In the genomic region with DNA sequence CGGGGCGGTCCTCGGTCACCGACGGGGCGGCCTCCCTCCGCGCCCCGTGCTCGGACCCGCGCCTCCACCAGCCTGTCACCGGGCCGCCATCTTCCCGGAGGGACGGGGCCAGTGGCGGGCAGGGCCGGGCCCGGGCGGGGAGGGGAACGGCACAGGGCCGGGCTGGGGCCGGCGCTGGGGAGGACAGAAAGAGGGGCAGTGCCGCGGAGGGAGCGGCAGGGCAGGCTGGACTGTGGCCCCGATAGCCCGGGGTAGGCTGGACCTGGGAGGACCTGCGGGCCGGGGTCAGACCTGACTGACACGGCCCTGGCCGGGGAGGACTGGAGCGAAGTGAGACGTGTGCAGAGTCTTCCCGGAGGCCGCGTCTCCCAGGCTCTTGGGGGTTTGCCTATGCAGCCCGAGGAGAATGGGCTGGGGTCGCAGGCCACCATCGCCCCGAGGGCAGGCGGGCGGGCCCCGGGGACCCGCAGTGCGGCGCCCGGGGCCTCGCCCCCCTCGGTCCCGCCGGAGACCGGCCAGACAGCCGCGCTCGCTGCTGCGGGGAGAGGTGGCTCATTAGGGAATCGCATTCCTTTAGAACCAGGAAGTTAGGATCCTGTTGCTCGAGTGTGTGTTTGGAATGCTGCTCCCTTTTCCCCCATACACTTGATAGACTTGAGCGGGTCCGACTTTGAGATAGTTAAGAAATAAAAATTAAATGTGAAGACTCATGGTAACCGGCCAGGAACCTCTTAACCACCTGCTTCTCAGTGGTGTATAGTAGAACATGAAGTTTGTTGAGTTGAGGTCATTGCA, we compare ENCODE assay signal across 7 mouse cellular contexts. TPM values are rescaled to one million over a fixed set of nuclear protein-coding genes. Genes with fewer than 3 reads are reported as not detected.
A peak's percentile ranks its signal among the peaks of the same experiment; 100 is the strongest.
DNase-seq lines count a peak whose midpoint lies in the region; ATAC-seq and TF ChIP-seq lines count a peak whose summit lies in the region.

No protein-coding gene starts in this region.

- peak; percentile 54 for ATAC-seq in embryonic facial prominence, embryonic 14.5 days (ENCODE audit: low read depth)
- peak; percentile 63 for ATAC-seq in heart, embryonic 15.5 days (replicated peaks; ENCODE audit: insufficient number of reproducible peaks, insufficient read depth, low FRiP score, low read depth)
- peak; percentile 69 for ATAC-seq in kidney, postnatal 0 days (replicated peaks; ENCODE audit: low FRiP score, low read depth)

- H3K36me3 ChIP-seq in E14TG2a.4 (ENCODE audit: insufficient read depth, low read length) = peaks cover 21% of the 10 kb centered on the region
- H3K36me3 ChIP-seq in embryonic facial prominence, embryonic 14.5 days (ENCODE audit: control insufficient read depth, insufficient read depth, low read length) = no peaks in the 10 kb centered on the region
- H3K36me3 ChIP-seq in heart, embryonic 15.5 days = no peaks in the 10 kb centered on the region
- no peaks in the 10 kb centered on the region for H3K36me3 ChIP-seq in kidney, postnatal 0 days (ENCODE audit: insufficient read depth, low read length)

- H3K9me3 ChIP-seq in E14TG2a.4 (ENCODE audit: low read length) = no peaks in the 10 kb centered on the region
- no peaks in the 10 kb centered on the region for H3K9me3 ChIP-seq in embryonic facial prominence, embryonic 14.5 days (ENCODE audit: control insufficient read depth, low read length)
- no peaks in the 10 kb centered on the region for H3K9me3 ChIP-seq in heart, embryonic 15.5 days (replicated peaks)
- H3K9me3 ChIP-seq in kidney, postnatal 0 days (replicated peaks; ENCODE audit: low read length) = no peaks in the 10 kb centered on the region

- peak overlapping the region; percentile 84 for H3K4me2 ChIP-seq in embryonic facial prominence, embryonic 14.5 days (ENCODE audit: low read depth, low read length)
- H3K4me2 ChIP-seq in heart, embryonic 15.5 days = peak overlapping the region; percentile 68
- peak overlapping the region; percentile 70 for H3K4me2 ChIP-seq in kidney, postnatal 0 days (ENCODE audit: low read length)

- TF ChIP-seq CTCF in E14TG2a.4 (conservative IDR thresholded peaks at IDR 0.05; ENCODE audit: low read length) = no peak
- TF ChIP-seq CTCF in kidney, postnatal 0 days (IDR thresholded peaks at IDR 0.05; ENCODE audit: low read depth) = no peak

- peak overlapping the region; percentile 94 for H3K27ac ChIP-seq in embryonic facial prominence, embryonic 14.5 days (replicated peaks; ENCODE audit: low read depth, low read length)
- H3K27ac ChIP-seq in heart, embryonic 15.5 days = peak overlapping the region; percentile 96
- H3K27ac ChIP-seq in kidney, postnatal 0 days = peak overlapping the region; percentile 99

- peak overlapping the region; percentile 96 for H3K9ac ChIP-seq in embryonic facial prominence, embryonic 14.5 days (ENCODE audit: low read depth, low read length)
- peak overlapping the region; percentile 96 for H3K9ac ChIP-seq in heart, embryonic 15.5 days
- peak overlapping the region; percentile 97 for H3K9ac ChIP-seq in kidney, postnatal 0 days (ENCODE audit: low read depth, low read length)

- WGBS in embryonic facial prominence, embryonic 14.5 days = 0% methylated on average over 37 of the region's 63 CpGs
- under 1% methylated on average over 63 of the region's 63 CpGs for WGBS in heart, embryonic 15.5 days
- WGBS in kidney, postnatal 0 days = 1% methylated on average over 49 of the region's 63 CpGs

- peak overlapping the region; percentile 99 for H3K4me3 ChIP-seq in E14TG2a.4 (replicated peaks; ENCODE audit: low read length)
- peak overlapping the region; percentile 97 for H3K4me3 ChIP-seq in embryonic facial prominence, embryonic 14.5 days (ENCODE audit: low read depth, low read length)
- peak overlapping the region; percentile 96 for H3K4me3 ChIP-seq in heart, embryonic 15.5 days
- peak overlapping the region; percentile 99 for H3K4me3 ChIP-seq in kidney, postnatal 0 days (replicated peaks; ENCODE audit: low read depth, low read length)

- H3K4me1 ChIP-seq in E14TG2a.4 (replicated peaks; ENCODE audit: low read depth, low read length) = peaks cover 49% of the 10 kb centered on the region
- peaks cover 10% of the 10 kb centered on the region for H3K4me1 ChIP-seq in embryonic facial prominence, embryonic 14.5 days (ENCODE audit: control insufficient read depth, insufficient read depth, low read length)
- peaks cover 21% of the 10 kb centered on the region for H3K4me1 ChIP-seq in heart, embryonic 15.5 days (replicated peaks)
- 0 out of 2 replicates have a peak, but pooled peaks cover 8% of the 10 kb centered on the region for H3K4me1 ChIP-seq in kidney, postnatal 0 days (replicated peaks; ENCODE audit: insufficient read depth, low read length)

- H3K27me3 ChIP-seq in E14TG2a.4 (ENCODE audit: insufficient read depth, low read length) = peaks cover 10% of the 10 kb centered on the region; the same call in 1 of the 2 replicates
- H3K27me3 ChIP-seq in embryonic facial prominence, embryonic 14.5 days (replicated peaks; ENCODE audit: control insufficient read depth, insufficient read depth, low read length) = no peaks in the 10 kb centered on the region
- H3K27me3 ChIP-seq in heart, embryonic 15.5 days = no peaks in the 10 kb centered on the region
- H3K27me3 ChIP-seq in kidney, postnatal 0 days (ENCODE audit: insufficient read depth, low read length) = no peaks in the 10 kb centered on the region

- DNase-seq in ZHBTc4 (ENCODE audit: low read depth, low spot score) = peak; percentile 66
- DNase-seq in embryonic facial prominence, embryonic 14.5 days (ENCODE audit: low spot score) = peak; percentile 35
- peak; percentile 61 for DNase-seq in kidney, postnatal 0 days (ENCODE audit: low spot score)
- DNase-seq in lung, postnatal 10 days = peak; percentile 36
- peak; percentile 19 for DNase-seq in ovary, postnatal 10 days (ENCODE audit: low spot score)

RNA-seq across cellular contexts. Expression of gene Larp4b, which starts 0.7 kb away (rescaled TPM):
- 43.7 and 45.1 TPM in 2 replicates for polyA plus RNA-seq in embryonic facial prominence, embryonic 14.5 days (2014; fragmentation: Nextera tagmentation; extraction: Ambion mirVana)
- polyA plus RNA-seq in heart, embryonic 15.5 days (2015; fragmentation: Nextera tagmentation; extraction: Ambion mirVana) = 23.5 and 25.4 TPM in 2 replicates
- polyA plus RNA-seq in kidney, postnatal 0 days (2015; fragmentation: Nextera tagmentation; extraction: Ambion mirVana) = 27.4 and 27.9 TPM in 2 replicates

Comparison
In these comparisons a context has a peak if more than half of its experiments do, and no peak if none do; other contexts are left out.
1. Peak in every context shown above with its lines: DNase-seq, ATAC-seq, H3K4me3 ChIP-seq and H3K27ac ChIP-seq.